Mouse (Mus musculus) adrenal gland, postnatal 4 days (tissue): Measurements from ENCODE around the gene Olfr464. TPM values are rescaled to one million over a fixed set of nuclear protein-coding genes. Genes with fewer than 3 reads are reported as not detected.
"Not testable (repeated sequence)": the region's sequence is repeated elsewhere in the genome, so short reads cannot be mapped to it uniquely, and the experiment has no call there.

ENCODE experiments used
- DNase-seq, 2 experiments: peaks; one replicate each; pipeline ENCODE4 v3.0.0; 2021 to 2022; ENCODE audit warnings: low spot score in 2 of 2, mixed read lengths in 2 of 2
- total RNA-seq, 2 experiments: library from RNA; stranded (reverse); gene quantifications; 2 replicates each; pipeline ENCODE4 v1.2.3; 2021

The Olfr464 gene
- total RNA-seq, 2 experiments from 2014 or later: not detected

- DNase-seq: not testable (repeated sequence)
Measured at GRCm38 (mm10) chr11:87866891-87867290, 53.9 kb downstream of the Olfr464 start.

Other genes starting within 250 kb of the Olfr464 start
- 10 to 100 TPM; 88.2 to 89.0 TPM for gene Supt4a, start 183.4 kb downstream of the Olfr464 start, total RNA-seq
- 1 to 10 TPM; 6.4 to 7.6 TPM for gene Tspoap1, start 160.4 kb downstream of the Olfr464 start, total RNA-seq
- gene Mpo, start 127.4 kb downstream of the Olfr464 start, total RNA-seq: 10 to 100 TPM in 1 of 2 experiments, 1 to 10 TPM in 1; 2.8 to 12.9 TPM
- gene Lpo, start 92.7 kb downstream of the Olfr464 start, total RNA-seq: not detected
- 10 to 100 TPM; 22.3 to 22.5 TPM for gene Mks1, start 67.8 kb downstream of the Olfr464 start, total RNA-seq
- gene Epx, start 45.4 kb downstream of the Olfr464 start, total RNA-seq: under 1 TPM; 0.45 to 0.99 TPM
- gene Olfr462, start 28.7 kb downstream of the Olfr464 start, total RNA-seq: not detected
- not detected for gene Olfr463, start 23.6 kb downstream of the Olfr464 start, total RNA-seq
- gene Dynll2, start 66.6 kb upstream of the Olfr464 start, total RNA-seq: 100 to 1,000 TPM; 143 to 154 TPM
- gene Srsf1, start 126.4 kb upstream of the Olfr464 start, total RNA-seq: 100 to 1,000 TPM; 299 to 343 TPM
- 10 to 100 TPM; 56.6 to 56.9 TPM for gene Vezf1, start 147.3 kb upstream of the Olfr464 start, total RNA-seq
- 10 to 100 TPM; 59.3 to 65.2 TPM for gene Cuedc1, start 177.1 kb upstream of the Olfr464 start, total RNA-seq